Mouse (Mus musculus) G1E (cell line): ENCODE measurements around the gene Ktn1. TPM values are rescaled to one million over a fixed set of nuclear protein-coding genes. Genes with fewer than 3 reads are reported as not detected.

Source experiments
- ATAC-seq: 2 replicates; pipeline ENCODE4 v1.8.0; 2016; ENCODE audit warnings: mild to moderate bottlenecking; ENCODE audit not compliant: insufficient number of reproducible peaks, poor library complexity, low FRiP score, severe bottlenecking; ENCODE audit errors: extremely low read depth
- DNase-seq: peaks from one replicate; pipeline ENCODE4 v3.0.0; 2012; ENCODE audit warnings: low spot score
- H3K27me3 ChIP-seq: 2 replicates; pipeline ENCODE4 v1.6.1; 2012; ENCODE audit warnings: mild to moderate bottlenecking, low read length, inconsistent platforms; ENCODE audit not compliant: insufficient read depth
- H3K36me3 ChIP-seq: replicated peaks from 2 replicates; pipeline ENCODE3; 2012; ENCODE audit warnings: mild to moderate bottlenecking, inconsistent platforms
- H3K4me1 ChIP-seq: 2 replicates; pipeline ENCODE4 v1.6.1; 2012; ENCODE audit warnings: low read depth, low read length, inconsistent platforms, mixed read lengths; ENCODE audit not compliant: insufficient read depth
- H3K4me3 ChIP-seq: 2 replicates; pipeline ENCODE4 v1.5.1; 2012; ENCODE audit warnings: low read depth, mild to moderate bottlenecking, inconsistent platforms, low read length, moderate library complexity, mixed read lengths
- H3K9me3 ChIP-seq: replicated peaks from 2 replicates; pipeline ENCODE4 v1.6.1; 2012; ENCODE audit warnings: inconsistent platforms
- CTCF ChIP-seq: IDR thresholded peaks from 2 replicates; pipeline ENCODE4 v1.5.1; 2012; ENCODE audit warnings: low read depth, low read length, inconsistent platforms, mixed read lengths
- GATA1 ChIP-seq: IDR thresholded peaks from 2 replicates; pipeline ENCODE4 v1.6.1; 2012; ENCODE audit warnings: borderline replicate concordance, low read length, inconsistent platforms, mixed read lengths
- GATA2 ChIP-seq: IDR thresholded peaks from 2 replicates; pipeline ENCODE4 v1.6.1; 2012; ENCODE audit warnings: low read depth, low read length, inconsistent platforms, borderline replicate concordance
- POLR2AphosphoS5 ChIP-seq: IDR thresholded peaks from 2 replicates; pipeline ENCODE4 v1.6.1; 2012; ENCODE audit warnings: low read depth, low read length, inconsistent platforms; ENCODE audit not compliant: insufficient replicate concordance
- TAL1 ChIP-seq: conservative IDR thresholded peaks from 2 replicates; pipeline ENCODE4 v1.6.1; 2012; ENCODE audit warnings: low read depth, low read length, inconsistent platforms, mixed read lengths
- polyA plus RNA-seq: library from polyadenylated mRNA; stranded (reverse); fragments of >175 nt; gene quantifications from 2 replicates; pipeline ENCODE4 v1.2.3, GENCODE M21; 2012
- total RNA-seq, 2 experiments: library from RNA; stranded (forward) in 1 of 2; stranded (reverse) in 1 of 2; fragments of 200-1000 nt in 1 of 2; fragments of >200 nt in 1 of 2; fragmentation: Nextera tagmentation in 1 of 2; gene quantifications; 2 replicates each; pipeline ENCODE4 v1.2.3; 2014 to 2017

The Ktn1 gene
- total and polyA plus RNA-seq, 3 experiments = 18.6 to 478 (median 206) TPM

GRCm38 (mm10) chr14:47682886-47683285 is 34.6 kb downstream of the Ktn1 start:
- ATAC-seq (no peak), DNase-seq (no peak)
- H3K27me3 ChIP-seq = no peaks in the 10 kb centered on the region
- H3K4me3 ChIP-seq = no peak overlapping the region
- H3K36me3 ChIP-seq = peaks cover 87% of the 10 kb centered on the region
- TF ChIP-seq GATA1 (no peak), GATA2 (no peak), CTCF (no peak), POLR2AphosphoS5 (no peak), TAL1 (no peak)
- H3K9me3 ChIP-seq = no peaks in the 10 kb centered on the region
- H3K4me1 ChIP-seq = no peaks in the 10 kb centered on the region

- H3K36me3 ChIP-seq = peaks cover 91% of the 10 kb centered on the region
- TF ChIP-seq GATA1 (no peak), TAL1 (no peak), GATA2 (no peak), POLR2AphosphoS5 (no peak), CTCF (no peak)
- no peak for ATAC-seq
- no peaks in the 10 kb centered on the region for H3K27me3 ChIP-seq
- no peaks in the 10 kb centered on the region for H3K4me1 ChIP-seq
- no peaks in the 10 kb centered on the region for H3K9me3 ChIP-seq
- no peak for DNase-seq
- no peak overlapping the region for H3K4me3 ChIP-seq
Measured at GRCm38 (mm10) chr14:47684579-47684978, 36.3 kb downstream of the Ktn1 start.

- TF ChIP-seq POLR2AphosphoS5 = no peak
- no peak for TF ChIP-seq CTCF
- no peak for TF ChIP-seq TAL1
- TF ChIP-seq GATA1 = no peak
- H3K36me3 ChIP-seq = peaks cover 83% of the 10 kb centered on the region
- DNase-seq (no peak), ATAC-seq (no peak)
- H3K9me3 ChIP-seq = no peaks in the 10 kb centered on the region
- H3K4me1 ChIP-seq = no peaks in the 10 kb centered on the region
- no peaks in the 10 kb centered on the region for H3K27me3 ChIP-seq
- H3K4me3 ChIP-seq = no peak overlapping the region
Measured at GRCm38 (mm10) chr14:47699126-47699525, 50.9 kb downstream of the Ktn1 start.

- Histone ChIP-seq H3K36me3 (peaks cover 90% of the 10 kb centered on the region), H3K4me3 (no peak overlapping the region), H3K4me1 (peaks cover 8% of the 10 kb centered on the region), H3K9me3 (no peaks in the 10 kb centered on the region), H3K27me3 (no peaks in the 10 kb centered on the region)
- TF ChIP-seq POLR2AphosphoS5 (no peak), TAL1 (no peak), GATA2 (no peak), GATA1 (no peak), CTCF (no peak)
- ATAC-seq (no peak), DNase-seq (no peak)
Measured at GRCm38 (mm10) chr14:47709546-47709945, 61.3 kb downstream of the Ktn1 start.

- no peak overlapping the region for H3K4me3 ChIP-seq
- H3K27me3 ChIP-seq = no peaks in the 10 kb centered on the region
- TF ChIP-seq GATA1 = no peak
- TF ChIP-seq GATA2 = no peak
- no peak for TF ChIP-seq CTCF
- no peak for TF ChIP-seq TAL1
- TF ChIP-seq POLR2AphosphoS5 = no peak
- DNase-seq = no peak
- no peak for ATAC-seq
- H3K36me3 ChIP-seq = peaks cover 85% of the 10 kb centered on the region
- no peaks in the 10 kb centered on the region for H3K9me3 ChIP-seq
- H3K4me1 ChIP-seq = no peaks in the 10 kb centered on the region; the same call in 1 of the 2 replicates
Measured at GRCm38 (mm10) chr14:47715771-47716170, 67.5 kb downstream of the Ktn1 start.

- H3K9me3 ChIP-seq = no peaks in the 10 kb centered on the region
- no peak for TF ChIP-seq POLR2AphosphoS5
- TF ChIP-seq GATA2 = no peak
- TF ChIP-seq TAL1 = no peak
- TF ChIP-seq GATA1 = no peak
- no peak for TF ChIP-seq CTCF
- H3K27me3 ChIP-seq = no peaks in the 10 kb centered on the region
- H3K4me1 ChIP-seq = no peaks in the 10 kb centered on the region; the same call in 1 of the 2 replicates
- DNase-seq (no peak), ATAC-seq (no peak)
- H3K36me3 ChIP-seq = peaks cover 84% of the 10 kb centered on the region
- no peak overlapping the region for H3K4me3 ChIP-seq
Measured at GRCm38 (mm10) chr14:47717916-47718606, 69.8 kb downstream of the Ktn1 start.
